Mouse (Mus musculus): ENCODE data around the gene Eme1. TPM values are rescaled to one million over a fixed set of nuclear protein-coding genes. Genes with fewer than 3 reads are reported as not detected.
"Not testable (repeated sequence)": the region's sequence is repeated elsewhere in the genome, so short reads cannot be mapped to it uniquely, and the experiment has no call there.

Eme1 gene
- polyA plus RNA-seq, 1 experiment = 2.7 TPM

- Histone ChIP-seq H3K4me3 (peak overlapping the region; percentile 62), H3K79me2 (ENCODE audit: control insufficient read depth, insufficient read depth) (peaks cover 11% of the 10 kb centered on the region), H3K4me2 (ENCODE audit: low read depth) (peak overlapping the region; percentile 63), H3K36me3 (ENCODE audit: control insufficient read depth, insufficient read depth) (no peaks in the 10 kb centered on the region), H3ac (ENCODE audit: control insufficient read depth, insufficient read length) (no peak overlapping the region), H3K27me3 (ENCODE audit: control insufficient read depth, insufficient read depth, insufficient read length) (no peaks in the 10 kb centered on the region)
- TF ChIP-seq POLR2A (IDR thresholded peaks at IDR 0.05; ENCODE audit: insufficient read length, low read depth) (no peak), TCF3 (IDR thresholded peaks at IDR 0.05; ENCODE audit: insufficient read length, low read depth) (no peak), E2F4 (IDR thresholded peaks at IDR 0.05; ENCODE audit: insufficient read depth) (no peak), MYOG (IDR thresholded peaks at IDR 0.05; ENCODE audit: control insufficient read depth in 1 of 3, insufficient read depth in 1 of 3, insufficient read length in 2 of 3, low read depth in 2 of 3) (no peak), SRF (IDR thresholded peaks at IDR 0.05; ENCODE audit: control insufficient read depth, insufficient read length, low read depth) (no peak), MAX (IDR thresholded peaks at IDR 0.05; ENCODE audit: low read depth) (no peak), MYOD1 (IDR thresholded peaks at IDR 0.05; ENCODE audit: control insufficient read depth in 1 of 3, insufficient read length in 2 of 3, low read depth in 2 of 3) (no peak), CEBPB (IDR thresholded peaks at IDR 0.05; ENCODE audit: insufficient read depth, poor library complexity, severe bottlenecking) (no peak), USF1 (IDR thresholded peaks at IDR 0.05; ENCODE audit: low read depth) (no peak), REST (IDR thresholded peaks at IDR 0.05; ENCODE audit: insufficient read depth, insufficient read length) (no peak), TCF12 (IDR thresholded peaks at IDR 0.05; ENCODE audit: insufficient read depth, poor library complexity, severe bottlenecking) (no peak), POLR2AphosphoS2 (IDR thresholded peaks at IDR 0.05; ENCODE audit: insufficient read length, low read depth) (no peak)
Observed at GRCm38 (mm10) chr11:94652973-94653372, 791 bp downstream of the Eme1 start.

GRCm38 (mm10) chr11:94651241-94651640, 2.5 kb downstream of the Eme1 start:
- H3K79me2 ChIP-seq (ENCODE audit: control insufficient read depth, insufficient read depth) = peaks cover 11% of the 10 kb centered on the region
- H3ac ChIP-seq (ENCODE audit: control insufficient read depth, insufficient read length) = not testable (repeated sequence)

GRCm38 (mm10) chr11:94646457-94646856, 7.3 kb downstream of the Eme1 start:
- Histone ChIP-seq H3K27me3 (ENCODE audit: control insufficient read depth, insufficient read depth, insufficient read length) (no peaks in the 10 kb centered on the region), H3K79me2 (ENCODE audit: control insufficient read depth, insufficient read depth) (no peaks in the 10 kb centered on the region), H3ac (ENCODE audit: control insufficient read depth, insufficient read length) (no peak overlapping the region), H3K4me2 (ENCODE audit: low read depth) (no peak overlapping the region), H3K36me3 (ENCODE audit: control insufficient read depth, insufficient read depth) (peaks cover 17% of the 10 kb centered on the region), H3K4me3 (no peak overlapping the region)
- TF ChIP-seq USF1 (IDR thresholded peaks at IDR 0.05; ENCODE audit: low read depth) (no peak), MYOD1 (IDR thresholded peaks at IDR 0.05; ENCODE audit: control insufficient read depth in 1 of 3, insufficient read length in 2 of 3, low read depth in 2 of 3) (no peak), POLR2AphosphoS2 (IDR thresholded peaks at IDR 0.05; ENCODE audit: insufficient read length, low read depth) (peak; percentile 80), MAX (IDR thresholded peaks at IDR 0.05; ENCODE audit: low read depth) (no peak)

More at GRCm38 (mm10) chr11:94651241-94651640, 2.5 kb downstream of the Eme1 start:
- H3K4me3 ChIP-seq; H3K36me3 ChIP-seq (ENCODE audit: control insufficient read depth, insufficient read depth); H3K4me2 ChIP-seq (ENCODE audit: low read depth); H3K27me3 ChIP-seq (ENCODE audit: control insufficient read depth, insufficient read depth, insufficient read length): not testable (repeated sequence)

GRCm38 (mm10) chr11:94644461-94645219, 9.1 kb downstream of the Eme1 start:
- Histone ChIP-seq H3ac (ENCODE audit: control insufficient read depth, insufficient read length) (no peak overlapping the region), H3K79me2 (ENCODE audit: control insufficient read depth, insufficient read depth) (no peaks in the 10 kb centered on the region), H3K4me2 (ENCODE audit: low read depth) (no peak overlapping the region), H3K27me3 (ENCODE audit: control insufficient read depth, insufficient read depth, insufficient read length) (no peaks in the 10 kb centered on the region), H3K36me3 (ENCODE audit: control insufficient read depth, insufficient read depth) (peaks cover 23% of the 10 kb centered on the region), H3K4me3 (no peak overlapping the region)
- TF ChIP-seq TCF3 (IDR thresholded peaks at IDR 0.05; ENCODE audit: insufficient read length, low read depth) (no peak), REST (IDR thresholded peaks at IDR 0.05; ENCODE audit: insufficient read depth, insufficient read length) (no peak), SRF (IDR thresholded peaks at IDR 0.05; ENCODE audit: control insufficient read depth, insufficient read length, low read depth) (no peak), E2F4 (IDR thresholded peaks at IDR 0.05; ENCODE audit: insufficient read depth) (no peak), POLR2AphosphoS2 (IDR thresholded peaks at IDR 0.05; ENCODE audit: insufficient read length, low read depth) (no peak), MYOD1 (IDR thresholded peaks at IDR 0.05; ENCODE audit: control insufficient read depth in 1 of 3, insufficient read length in 2 of 3, low read depth in 2 of 3) (no peak), MAX (IDR thresholded peaks at IDR 0.05; ENCODE audit: low read depth) (no peak), CEBPB (IDR thresholded peaks at IDR 0.05; ENCODE audit: insufficient read depth, poor library complexity, severe bottlenecking) (no peak), USF1 (IDR thresholded peaks at IDR 0.05; ENCODE audit: low read depth) (no peak)

GRCm38 (mm10) chr11:94634431-94634830, 19.3 kb downstream of the Eme1 start:
- no peaks in the 10 kb centered on the region for H3K27me3 ChIP-seq (ENCODE audit: control insufficient read depth, insufficient read depth, insufficient read length)
- no peak overlapping the region for H3K4me2 ChIP-seq (ENCODE audit: low read depth)
- peaks cover 41% of the 10 kb centered on the region for H3K79me2 ChIP-seq (ENCODE audit: control insufficient read depth, insufficient read depth)
- peaks cover 69% of the 10 kb centered on the region for H3K36me3 ChIP-seq (ENCODE audit: control insufficient read depth, insufficient read depth)
- no peak overlapping the region for H3K4me3 ChIP-seq
- no peak overlapping the region for H3ac ChIP-seq (ENCODE audit: control insufficient read depth, insufficient read length)
- TF ChIP-seq REST (IDR thresholded peaks at IDR 0.05; ENCODE audit: insufficient read depth, insufficient read length) (no peak), POLR2AphosphoS2 (IDR thresholded peaks at IDR 0.05; ENCODE audit: insufficient read length, low read depth) (no peak), MYOG (IDR thresholded peaks at IDR 0.05; ENCODE audit: control insufficient read depth in 1 of 3, insufficient read depth in 1 of 3, insufficient read length in 2 of 3, low read depth in 2 of 3) (no peak), POLR2A (IDR thresholded peaks at IDR 0.05; ENCODE audit: insufficient read length, low read depth) (no peak), SRF (IDR thresholded peaks at IDR 0.05; ENCODE audit: control insufficient read depth, insufficient read length, low read depth) (no peak), MYOD1 (IDR thresholded peaks at IDR 0.05; ENCODE audit: control insufficient read depth in 1 of 3, insufficient read length in 2 of 3, low read depth in 2 of 3) (no peak), E2F4 (IDR thresholded peaks at IDR 0.05; ENCODE audit: insufficient read depth) (no peak), MAX (IDR thresholded peaks at IDR 0.05; ENCODE audit: low read depth) (no peak), CEBPB (IDR thresholded peaks at IDR 0.05; ENCODE audit: insufficient read depth, poor library complexity, severe bottlenecking) (no peak)
